Mouse (Mus musculus) forebrain, embryonic 13.5 days (tissue): ENCODE results near the gene Tmem19. TPM values are rescaled to one million over a fixed set of nuclear protein-coding genes. Genes with fewer than 3 reads are reported as not detected.

ENCODE experiments used
- ATAC-seq: fragments of 200-750 bp; cut with Nextera tagmentation; 2 replicates; pipeline ENCODE4 v1.8.0; 2017
- H3K27ac ChIP-seq: fragments of 300-500 bp; sonication (generic); 2 replicates; pipeline ENCODE4 v1.5.1; 2015; ENCODE audit warnings: inconsistent platforms, mild to moderate bottlenecking, moderate library complexity
- H3K27me3 ChIP-seq: fragments of 300-500 bp; sonication (generic); 2 replicates; pipeline ENCODE4 v1.6.1; 2015; ENCODE audit warnings: mild to moderate bottlenecking, inconsistent platforms
- H3K36me3 ChIP-seq: fragments of 300-500 bp; sonication (generic); 2 replicates; pipeline ENCODE4 v1.6.1; 2015; ENCODE audit warnings: mild to moderate bottlenecking, inconsistent platforms; ENCODE audit not compliant: poor library complexity, severe bottlenecking
- H3K4me1 ChIP-seq: fragments of 300-500 bp; sonication (generic); 2 replicates; pipeline ENCODE4 v1.6.1; 2015; ENCODE audit warnings: inconsistent platforms
- H3K4me2 ChIP-seq: fragments of 300-500 bp; sonication (generic); 2 replicates; pipeline ENCODE4 v1.6.1; 2015; ENCODE audit warnings: inconsistent platforms, mild to moderate bottlenecking, moderate library complexity
- H3K4me3 ChIP-seq: fragments of 300-500 bp; sonication (generic); 2 replicates; pipeline ENCODE4 v1.5.1; 2015; ENCODE audit warnings: mild to moderate bottlenecking, inconsistent platforms
- H3K9ac ChIP-seq: fragments of 300-500 bp; sonication (generic); 2 replicates; pipeline ENCODE4 v1.6.1; 2015; ENCODE audit warnings: mild to moderate bottlenecking, inconsistent platforms
- H3K9me3 ChIP-seq: fragments of 300-500 bp; sonication (generic); replicated peaks from 2 replicates; pipeline ENCODE4 v1.6.1; 2016; ENCODE audit warnings: inconsistent platforms
- WGBS: fragments of 180-500 bp; shearing (Covaris S2); methylation state at CpG from one replicate; pipeline ENCODE4 v1.1.7; 2015; 5-methylcytosine and 5-hydroxymethylcytosine counted together
- polyA plus RNA-seq: library from polyadenylated mRNA; unstranded; fragments of >200 nt; fragmentation: Nextera tagmentation; extraction: Ambion mirVana; gene quantifications from 2 replicates; pipeline ENCODE4 v1.2.1, GENCODE M21; 2015

Tmem19 gene
- polyA plus RNA-seq = 34.1 and 35.0 TPM in 2 replicates

DNA sequence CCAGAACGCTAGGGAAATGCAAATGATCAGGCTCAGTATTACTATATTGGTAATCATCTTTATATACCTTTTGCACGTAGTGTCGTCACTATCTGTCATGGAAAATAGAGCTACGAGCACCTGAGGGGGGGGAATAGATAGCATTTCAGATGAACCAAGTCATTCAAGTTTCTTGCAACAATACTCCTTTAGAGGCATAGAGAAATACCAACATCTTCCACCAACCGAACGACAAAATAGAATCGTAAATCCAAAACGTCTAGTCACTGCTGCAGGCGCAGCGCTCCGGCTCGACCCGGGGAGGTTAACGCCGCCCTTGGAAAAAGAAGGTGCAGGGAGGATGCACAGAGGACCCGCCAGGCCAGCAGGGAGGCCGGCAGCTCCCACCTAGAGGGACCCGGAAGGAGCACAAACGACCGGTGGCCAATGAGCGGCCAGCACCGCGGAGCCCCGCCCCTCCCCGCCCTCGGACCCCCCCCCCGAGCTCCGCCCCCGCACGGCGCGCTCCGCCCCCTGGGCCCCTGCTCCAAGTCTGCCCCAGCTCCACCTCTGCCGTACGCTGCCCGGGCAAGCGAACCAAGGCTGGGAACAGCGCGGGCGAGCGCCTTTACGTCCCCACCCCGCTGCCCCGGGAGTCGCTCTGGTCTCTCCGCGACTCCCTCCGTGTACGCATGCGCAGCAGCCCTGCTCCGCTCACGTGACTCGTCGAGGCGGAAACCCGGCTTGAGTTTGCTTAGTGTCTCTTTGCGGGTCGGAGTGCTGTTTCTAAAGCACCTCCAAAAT is at the start of gene Tmem19:
Gene Tmem19, minus strand, starts transcription at position 662 of the 783 bp plus-strand sequence.
- Histone ChIP-seq H3K9ac (peak within 1 kb of the TSS; percentile 68), H3K4me3 (peak within 1 kb of the TSS; percentile 63), H3K27ac (peak within 1 kb of the TSS; percentile 98), H3K4me1 (peaks cover 22% of the 10 kb centered on the region), H3K27me3 (no peaks in the 10 kb centered on the region), H3K4me2 (peak within 1 kb of the TSS; percentile 72), H3K36me3 (peaks cover 10% of the 10 kb centered on the region), H3K9me3 (no peaks in the 10 kb centered on the region)
- ATAC-seq = peak; percentile 98
- 1% methylated on average over 52 of the region's 58 CpGs for WGBS

DNA sequence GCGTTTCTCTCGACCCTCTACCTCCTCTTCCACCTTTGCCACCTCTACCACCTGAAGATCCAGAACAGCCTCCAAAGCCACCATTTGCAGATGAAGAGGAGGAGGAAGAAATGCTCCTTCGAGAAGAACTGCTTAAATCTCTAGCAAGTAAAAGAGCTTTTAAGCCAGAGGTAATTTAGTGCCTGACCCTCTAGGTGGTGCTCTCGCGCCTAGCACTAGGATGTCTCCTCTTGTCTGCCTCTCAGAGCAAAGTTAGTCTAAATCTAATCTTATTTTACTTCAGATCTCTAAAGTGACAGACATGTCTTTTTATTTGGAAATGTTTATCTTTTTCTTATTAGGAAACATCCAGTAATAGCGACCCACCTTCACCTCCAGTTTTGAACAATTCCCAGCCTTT is 44.1 kb upstream of the Tmem19 start:
- Histone ChIP-seq H3K4me1 (no peaks in the 10 kb centered on the region), H3K9ac (no peak overlapping the region), H3K27ac (no peak overlapping the region), H3K4me2 (no peak overlapping the region), H3K36me3 (peaks cover 63% of the 10 kb centered on the region), H3K4me3 (no peak overlapping the region), H3K9me3 (no peaks in the 10 kb centered on the region), H3K27me3 (no peaks in the 10 kb centered on the region)
- ATAC-seq = 0 out of 2 replicates have a peak, but pooled peaks have one; percentile 33
- WGBS = 65% methylated on average over 6 of the region's 6 CpGs

GRCm38 (mm10) chr10:115391896-115392295 is 29.6 kb upstream of the Tmem19 start:
- Histone ChIP-seq H3K4me1 (peaks cover 27% of the 10 kb centered on the region), H3K4me3 (no peak overlapping the region), H3K27ac (no peak overlapping the region), H3K9ac (no peak overlapping the region), H3K27me3 (no peaks in the 10 kb centered on the region), H3K4me2 (no peak overlapping the region), H3K9me3 (no peaks in the 10 kb centered on the region), H3K36me3 (peaks cover 38% of the 10 kb centered on the region)
- no peak for ATAC-seq
- 100% methylated on average over 1 of the region's 1 CpGs for WGBS

- H3K4me3 ChIP-seq = no peak overlapping the region
- H3K9me3 ChIP-seq = no peaks in the 10 kb centered on the region
- peaks cover 38% of the 10 kb centered on the region for H3K36me3 ChIP-seq
- H3K9ac ChIP-seq = no peak overlapping the region
- no peaks in the 10 kb centered on the region for H3K27me3 ChIP-seq
- peaks cover 35% of the 10 kb centered on the region for H3K4me1 ChIP-seq
- no peak for ATAC-seq
- H3K27ac ChIP-seq = no peak overlapping the region
- WGBS = 90% methylated on average over 4 of the region's 4 CpGs
- H3K4me2 ChIP-seq = no peak overlapping the region
These were observed 28.8 kb upstream of the Tmem19 start for GRCm38 (mm10) chr10:115391076-115391475.

- H3K27me3 ChIP-seq = no peaks in the 10 kb centered on the region
- ATAC-seq = no peak
- H3K4me1 ChIP-seq = peaks cover 36% of the 10 kb centered on the region
- 0 out of 2 replicates have a peak overlapping the region, but pooled peaks have one; percentile 31 for H3K9ac ChIP-seq
- H3K4me2 ChIP-seq = peak overlapping the region; percentile 39
- H3K36me3 ChIP-seq = peaks cover 21% of the 10 kb centered on the region
- H3K4me3 ChIP-seq = no peak overlapping the region
- H3K9me3 ChIP-seq = no peaks in the 10 kb centered on the region
- 87% methylated on average over 3 of the region's 3 CpGs for WGBS
- no peak overlapping the region for H3K27ac ChIP-seq
These were observed 25.6 kb upstream of the Tmem19 start for GRCm38 (mm10) chr10:115387891-115388290.

GRCm38 (mm10) chr10:115385018-115386002 is 23.0 kb upstream of the Tmem19 start:
- Histone ChIP-seq H3K4me1 (peaks cover 56% of the 10 kb centered on the region), H3K36me3 (peaks cover 14% of the 10 kb centered on the region), H3K9me3 (no peaks in the 10 kb centered on the region), H3K4me3 (peak overlapping the region; percentile 90), H3K27ac (peak overlapping the region; percentile 98), H3K9ac (peak overlapping the region; percentile 95), H3K27me3 (no peaks in the 10 kb centered on the region), H3K4me2 (peak overlapping the region; percentile 75)
- WGBS = under 1% methylated on average over 101 of the region's 101 CpGs
- peak; percentile 17 for ATAC-seq

- peak within 1 kb of the TSS; percentile 90 for H3K4me3 ChIP-seq
- H3K27me3 ChIP-seq = no peaks in the 10 kb centered on the region
- H3K9ac ChIP-seq = peak within 1 kb of the TSS; percentile 95
- H3K9me3 ChIP-seq = no peaks in the 10 kb centered on the region
- WGBS = under 1% methylated on average over 62 of the region's 65 CpGs
- H3K4me1 ChIP-seq = peaks cover 56% of the 10 kb centered on the region
- H3K27ac ChIP-seq = peak within 1 kb of the TSS; percentile 98
- peak; percentile 98 for ATAC-seq
- peaks cover 9% of the 10 kb centered on the region for H3K36me3 ChIP-seq
- H3K4me2 ChIP-seq = peak within 1 kb of the TSS; percentile 75
These were observed 22.1 kb upstream of the Tmem19 start, which contains the start of the genes Thap2 and Zfc3h1 for GRCm38 (mm10) chr10:115384221-115385017. Gene Thap2 (minus strand): TSS chr10:115384443. Gene Zfc3h1 (plus strand): TSS chr10:115384959.

- peaks cover 51% of the 10 kb centered on the region for H3K4me1 ChIP-seq
- peaks cover 4% of the 10 kb centered on the region; the same call in 1 of the 2 replicates for H3K36me3 ChIP-seq
- H3K4me2 ChIP-seq = peak overlapping the region; percentile 75
- no peaks in the 10 kb centered on the region for H3K9me3 ChIP-seq
- under 1% methylated on average over 15 of the region's 15 CpGs for WGBS
- H3K4me3 ChIP-seq = peak overlapping the region; percentile 90
- H3K27ac ChIP-seq = peak overlapping the region; percentile 98
- no peak for ATAC-seq
- peak overlapping the region; percentile 95 for H3K9ac ChIP-seq
- no peaks in the 10 kb centered on the region for H3K27me3 ChIP-seq
These were observed 21.4 kb upstream of the Tmem19 start for GRCm38 (mm10) chr10:115383644-115384220.

DNA sequence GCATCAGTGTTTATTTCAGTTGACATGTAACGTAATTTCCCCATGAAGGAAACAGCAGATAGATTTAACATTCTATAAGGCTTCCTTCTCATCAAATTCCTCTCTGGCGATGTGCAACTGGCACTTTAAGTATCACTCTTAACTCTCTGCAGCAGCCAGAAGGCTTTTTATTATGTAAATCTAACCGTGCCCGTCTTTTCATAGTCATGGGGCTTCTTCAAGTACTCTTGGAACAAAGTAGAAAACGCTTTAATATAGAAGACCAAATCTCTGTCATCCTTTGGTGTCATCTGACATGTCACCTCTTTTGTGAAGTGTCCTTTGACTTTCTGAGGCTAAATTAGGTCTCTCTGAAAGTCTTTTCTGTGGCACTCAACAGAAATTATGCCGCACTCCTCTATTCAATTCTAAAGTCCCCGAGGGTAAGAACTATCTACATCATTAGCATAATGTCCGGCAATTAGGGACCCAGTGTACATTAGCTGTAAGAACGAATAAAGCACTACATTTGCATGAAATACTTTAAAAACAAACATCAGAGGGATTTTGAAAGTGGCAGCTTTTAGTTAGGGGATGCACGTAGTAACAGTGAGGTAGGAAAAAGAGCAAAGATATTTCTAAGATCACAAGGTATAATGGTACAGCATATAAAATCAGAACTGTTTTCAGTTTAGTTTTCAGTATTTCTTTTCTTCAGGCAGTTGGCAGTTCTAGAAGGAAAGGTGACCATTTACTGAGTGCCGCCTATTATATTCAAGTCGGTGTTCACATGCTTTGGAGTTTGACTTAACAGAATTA is 20.7 kb upstream of the Tmem19 start:
- Histone ChIP-seq H3K27me3 (no peaks in the 10 kb centered on the region), H3K4me1 (peaks cover 44% of the 10 kb centered on the region), H3K4me3 (peak overlapping the region; percentile 90), H3K4me2 (peak overlapping the region; percentile 75), H3K9me3 (no peaks in the 10 kb centered on the region), H3K9ac (peak overlapping the region; percentile 95), H3K36me3 (no peaks in the 10 kb centered on the region), H3K27ac (peak overlapping the region; percentile 98)
- ATAC-seq = no peak; the same call in 1 of the 2 replicates
- WGBS = 7% methylated on average over 12 of the region's 12 CpGs

DNA sequence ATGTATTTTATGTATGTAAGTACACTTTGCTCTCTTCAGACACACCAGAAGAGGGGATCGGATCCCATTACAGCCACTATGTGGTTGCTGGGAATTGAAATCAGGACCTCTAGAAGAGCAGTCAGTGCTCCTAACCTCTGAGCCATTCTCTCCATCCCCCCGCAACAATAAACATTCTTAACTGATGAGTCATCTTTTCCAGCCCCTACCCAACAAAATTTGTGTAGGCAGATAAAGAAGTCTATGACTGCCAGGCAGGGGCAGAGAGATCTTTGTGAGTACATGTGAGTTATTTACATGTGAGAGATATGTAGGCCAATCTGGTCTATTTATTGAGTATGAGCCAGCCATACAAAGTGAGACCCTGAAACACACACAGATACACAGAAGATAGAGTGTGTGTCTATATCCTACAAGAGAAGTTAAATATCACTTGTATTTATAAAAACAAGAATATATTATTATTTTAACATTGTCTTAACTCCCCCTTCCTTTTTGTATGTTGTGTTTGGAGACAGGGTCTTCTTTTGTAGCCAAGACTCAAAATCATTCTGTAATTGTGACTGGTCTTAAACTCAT is 19.3 kb upstream of the Tmem19 start:
- ATAC-seq = no peak
- no peak overlapping the region for H3K4me3 ChIP-seq
- no peak overlapping the region for H3K4me2 ChIP-seq
- H3K36me3 ChIP-seq = no peaks in the 10 kb centered on the region
- H3K9me3 ChIP-seq = no peaks in the 10 kb centered on the region
- H3K9ac ChIP-seq = no peak overlapping the region
- WGBS = 74% methylated on average over 2 of the region's 2 CpGs
- H3K27ac ChIP-seq = no peak overlapping the region
- peaks cover 35% of the 10 kb centered on the region for H3K4me1 ChIP-seq
- no peaks in the 10 kb centered on the region for H3K27me3 ChIP-seq
